Mouse (Mus musculus) megakaryocyte, embryonic 14.5 days (primary cell): ENCODE results near the gene Pak4. TPM values are rescaled to one million over a fixed set of nuclear protein-coding genes. Genes with fewer than 3 reads are reported as not detected.

ENCODE experiments used
- H3K27me3 ChIP-seq: replicated peaks from 2 replicates; pipeline ENCODE3; 2012; ENCODE audit warnings: inconsistent platforms
- H3K36me3 ChIP-seq: replicated peaks from 2 replicates; pipeline ENCODE3; 2012; ENCODE audit warnings: low read length, inconsistent platforms, mixed read lengths
- H3K4me1 ChIP-seq: 2 replicates; pipeline ENCODE4 v1.6.1; 2012; ENCODE audit warnings: inconsistent platforms
- H3K4me3 ChIP-seq: replicated peaks from 2 replicates; pipeline ENCODE3; 2012; ENCODE audit warnings: moderate library complexity, mild to moderate bottlenecking, inconsistent platforms
- H3K9me3 ChIP-seq: 2 replicates; pipeline ENCODE4 v1.6.1; 2012; ENCODE audit warnings: inconsistent platforms
- FLI1 ChIP-seq: IDR thresholded peaks from 2 replicates; pipeline ENCODE4 v1.6.1; 2012; ENCODE audit warnings: low read length, inconsistent platforms, mixed read lengths
- GATA1 ChIP-seq: IDR thresholded peaks from 3 replicates; pipeline ENCODE4 v1.6.1; 2012; ENCODE audit warnings: mixed read lengths, low read length, inconsistent platforms, borderline replicate concordance
- polyA plus RNA-seq: library from polyadenylated mRNA; stranded (reverse); fragments of >175 nt; gene quantifications from 2 replicates; pipeline ENCODE4 v1.2.3, GENCODE M21; 2012; ENCODE audit warnings: low replicate concordance; ENCODE audit not compliant: insufficient read depth

The Pak4 gene
- polyA plus RNA-seq, 1 experiment: 17.3 TPM

DNA sequence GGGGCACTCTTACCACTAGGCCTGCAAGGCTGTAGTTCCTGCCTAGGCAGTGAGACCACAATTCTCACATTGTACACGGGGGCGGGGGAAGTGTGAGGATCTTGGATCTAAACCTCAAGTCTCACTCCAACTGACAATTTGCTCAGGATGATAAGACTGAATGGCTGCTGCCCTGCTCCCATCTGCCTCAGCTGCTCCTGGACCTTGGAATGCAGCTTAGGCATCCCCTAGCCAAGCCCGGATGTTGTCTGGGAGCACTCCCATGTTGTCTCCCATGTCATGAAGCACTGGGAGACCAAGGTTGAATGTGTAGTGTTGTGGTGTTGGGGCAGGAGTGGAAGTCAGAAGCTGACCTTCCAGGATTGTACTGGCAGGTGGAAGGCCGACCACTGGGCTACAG is 30.4 kb downstream of the Pak4 start:
- Histone ChIP-seq H3K4me1 (peaks cover 65% of the 10 kb centered on the region), H3K36me3 (peaks cover 70% of the 10 kb centered on the region), H3K4me3 (no peak overlapping the region), H3K27me3 (no peaks in the 10 kb centered on the region), H3K9me3 (no peaks in the 10 kb centered on the region)
- TF ChIP-seq FLI1: no peak
- TF ChIP-seq GATA1: no peak

DNA sequence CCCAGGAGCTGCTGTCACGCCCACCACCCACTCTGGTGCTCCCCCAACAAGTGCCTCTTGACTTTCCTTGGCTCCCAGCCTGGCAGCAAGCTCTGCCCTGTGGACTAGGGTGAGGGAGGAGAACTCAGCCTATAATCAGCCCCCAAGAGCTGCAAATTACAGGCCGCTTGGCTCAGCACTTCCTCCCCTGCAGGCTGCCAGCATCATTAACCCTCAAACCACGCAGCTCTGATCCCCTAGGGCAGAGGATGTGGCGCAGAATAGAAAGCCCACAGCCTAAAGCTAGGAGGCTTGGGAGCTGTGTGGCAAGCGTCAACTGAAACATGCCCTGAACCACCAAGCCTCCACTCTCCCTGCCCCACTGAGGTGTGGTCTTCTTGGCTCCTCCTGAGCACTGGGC is 32.6 kb downstream of the Pak4 start:
- no peak for TF ChIP-seq GATA1
- no peak for TF ChIP-seq FLI1
- peaks cover 60% of the 10 kb centered on the region for H3K4me1 ChIP-seq
- H3K4me3 ChIP-seq: no peak overlapping the region
- no peaks in the 10 kb centered on the region for H3K9me3 ChIP-seq
- H3K27me3 ChIP-seq: no peaks in the 10 kb centered on the region
- H3K36me3 ChIP-seq: peaks cover 87% of the 10 kb centered on the region

GRCm38 (mm10) chr7:28562951-28563350 is 35.0 kb downstream of the Pak4 start:
- Histone ChIP-seq H3K4me1 (peaks cover 70% of the 10 kb centered on the region), H3K9me3 (no peaks in the 10 kb centered on the region), H3K4me3 (no peak overlapping the region), H3K36me3 (peaks cover 90% of the 10 kb centered on the region), H3K27me3 (no peaks in the 10 kb centered on the region)
- TF ChIP-seq GATA1 (no peak), FLI1 (no peak)

DNA sequence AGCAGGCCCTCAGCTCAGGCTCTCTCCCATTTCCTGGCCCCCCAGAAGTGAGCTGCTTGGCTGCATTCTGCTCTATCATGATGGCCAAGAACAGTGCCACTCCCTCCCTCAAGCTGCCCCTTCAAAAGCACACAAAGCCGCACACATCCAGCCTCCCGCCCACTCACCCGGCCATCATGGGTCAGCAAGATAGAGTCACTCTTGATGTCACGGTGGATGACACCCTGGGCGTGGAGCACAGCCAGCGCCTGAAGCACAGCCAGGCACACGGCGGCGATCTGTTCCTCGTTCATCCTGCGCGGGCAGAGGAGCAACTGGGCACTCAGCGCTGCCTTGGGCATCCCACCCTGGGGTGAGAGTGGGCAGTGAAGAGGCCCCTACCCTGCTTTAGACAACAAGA is 35.6 kb downstream of the Pak4 start:
- H3K36me3 ChIP-seq: peaks cover 84% of the 10 kb centered on the region

GRCm38 (mm10) chr7:28561967-28562366 is 36.0 kb downstream of the Pak4 start:
- H3K36me3 ChIP-seq: peaks cover 80% of the 10 kb centered on the region
- no peak overlapping the region for H3K4me3 ChIP-seq
- no peak for TF ChIP-seq GATA1
- no peak for TF ChIP-seq FLI1
- H3K27me3 ChIP-seq: no peaks in the 10 kb centered on the region
- H3K4me1 ChIP-seq: peaks cover 70% of the 10 kb centered on the region
- no peaks in the 10 kb centered on the region for H3K9me3 ChIP-seq

More for the DNA sequence above, 35.6 kb downstream of the Pak4 start:
- H3K4me3 ChIP-seq: no peak overlapping the region
- no peaks in the 10 kb centered on the region for H3K27me3 ChIP-seq
- H3K9me3 ChIP-seq: no peaks in the 10 kb centered on the region
- TF ChIP-seq GATA1: no peak
- no peak for TF ChIP-seq FLI1
- H3K4me1 ChIP-seq: peaks cover 70% of the 10 kb centered on the region

DNA sequence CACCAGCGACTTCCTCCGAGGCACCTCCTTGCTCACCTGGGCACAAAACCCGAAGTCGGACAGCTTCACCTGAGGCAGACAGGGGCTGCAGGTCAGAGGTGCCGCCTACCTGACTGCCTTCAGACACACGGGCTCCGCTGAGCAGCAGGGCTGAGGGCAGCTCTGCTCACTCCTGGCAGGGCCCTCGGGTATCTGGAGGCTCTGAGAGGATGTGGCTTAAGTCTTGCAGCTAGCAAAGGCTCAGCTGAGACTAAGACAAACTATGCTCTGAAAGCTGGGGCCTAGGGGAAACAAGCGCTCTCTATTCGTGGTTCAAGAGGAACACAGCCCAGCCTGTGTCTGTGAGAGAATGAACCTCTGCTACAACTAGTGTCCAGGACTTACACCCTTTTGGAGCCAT is 37.1 kb downstream of the Pak4 start:
- H3K36me3 ChIP-seq: peaks cover 69% of the 10 kb centered on the region
- no peak for TF ChIP-seq GATA1
- no peak for TF ChIP-seq FLI1
- H3K4me3 ChIP-seq: no peak overlapping the region
- no peaks in the 10 kb centered on the region for H3K9me3 ChIP-seq
- no peaks in the 10 kb centered on the region for H3K27me3 ChIP-seq
- peaks cover 70% of the 10 kb centered on the region for H3K4me1 ChIP-seq

- no peak overlapping the region for H3K4me3 ChIP-seq
- peaks cover 60% of the 10 kb centered on the region for H3K4me1 ChIP-seq
- H3K36me3 ChIP-seq: peaks cover 46% of the 10 kb centered on the region
- H3K9me3 ChIP-seq: no peaks in the 10 kb centered on the region
- no peaks in the 10 kb centered on the region for H3K27me3 ChIP-seq
- TF ChIP-seq GATA1: no peak
These were observed 39.5 kb downstream of the Pak4 start for GRCm38 (mm10) chr7:28558486-28558885.

DNA sequence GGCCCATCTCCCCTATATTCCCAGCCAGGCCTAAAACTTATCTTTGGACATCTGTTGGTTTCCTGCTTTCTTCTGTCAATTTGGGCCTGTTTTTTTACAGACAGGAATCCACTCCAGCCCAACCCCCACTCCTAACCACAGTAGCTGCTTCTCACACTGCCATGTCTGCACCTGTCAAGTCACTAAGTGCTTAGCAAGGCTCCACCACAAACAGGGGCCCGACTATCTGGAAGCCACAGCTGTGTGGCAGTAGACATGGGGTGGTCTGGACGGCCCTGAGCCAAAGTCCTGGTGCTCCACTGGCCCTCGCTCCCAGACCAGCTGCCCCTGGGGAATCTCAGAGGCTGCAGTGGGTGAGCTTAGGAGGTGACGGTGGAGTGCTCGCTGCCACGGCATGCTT is 40.3 kb downstream of the Pak4 start:
- H3K9me3 ChIP-seq: peaks cover 6% of the 10 kb centered on the region
- H3K36me3 ChIP-seq: peaks cover 38% of the 10 kb centered on the region
- TF ChIP-seq GATA1 (no peak), FLI1 (no peak)
- peak overlapping the region; percentile 59 for H3K4me3 ChIP-seq
- peaks cover 3% of the 10 kb centered on the region for H3K27me3 ChIP-seq
- H3K4me1 ChIP-seq: peaks cover 63% of the 10 kb centered on the region

DNA sequence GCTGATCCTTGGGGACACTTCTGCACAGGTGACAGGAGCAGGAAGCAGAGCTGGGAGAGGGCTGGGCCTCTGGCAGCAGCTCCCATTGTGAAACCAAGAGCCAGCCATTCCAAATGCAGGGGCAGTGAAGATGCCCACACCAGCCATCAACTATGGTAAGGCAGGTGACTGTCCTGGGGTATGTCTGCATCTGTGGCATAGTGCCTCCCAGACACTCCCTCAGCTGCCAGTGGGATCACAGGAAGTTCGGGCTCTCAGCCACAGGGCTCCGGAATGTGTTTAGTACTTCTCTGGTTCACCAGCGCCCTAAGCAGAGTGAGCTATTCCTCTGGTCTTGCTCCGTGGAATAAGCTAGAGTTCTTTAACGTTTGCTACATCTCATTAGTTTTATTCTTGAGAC is 40.9 kb downstream of the Pak4 start:
- Histone ChIP-seq H3K9me3 (peaks cover 12% of the 10 kb centered on the region), H3K4me1 (peaks cover 56% of the 10 kb centered on the region), H3K4me3 (no peak overlapping the region), H3K27me3 (peaks cover 3% of the 10 kb centered on the region), H3K36me3 (peaks cover 32% of the 10 kb centered on the region)
- TF ChIP-seq FLI1 (no peak), GATA1 (no peak)

DNA sequence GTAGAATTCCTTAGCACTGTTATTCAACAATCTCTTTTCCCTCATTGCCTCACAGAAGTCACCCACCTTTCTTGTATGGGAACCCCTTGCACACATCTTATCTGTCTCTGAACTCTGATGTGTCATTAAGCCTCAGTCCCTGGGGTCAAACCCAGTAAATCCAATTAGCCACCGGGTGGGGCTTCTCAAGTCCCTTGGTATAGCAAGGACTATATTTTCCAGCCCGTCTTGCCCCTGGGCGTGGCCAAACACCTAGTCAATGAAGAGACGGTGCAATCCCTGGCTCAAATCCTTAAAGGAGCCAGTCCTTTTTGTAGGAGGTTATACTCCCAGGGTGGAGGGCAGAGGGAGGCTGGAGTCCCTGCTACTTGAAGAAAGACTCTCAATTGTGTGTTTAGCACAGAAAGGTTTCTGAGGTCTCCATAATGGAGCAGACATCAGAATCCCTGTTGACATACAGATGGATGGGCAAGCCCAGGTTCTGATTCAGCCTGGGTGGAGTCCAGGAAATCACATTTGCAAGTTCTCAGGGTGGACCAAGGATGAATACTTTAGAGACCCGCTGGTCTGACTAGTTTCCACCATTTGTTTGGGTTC is 41.9 kb downstream of the Pak4 start:
- Histone ChIP-seq H3K27me3 (peaks cover 3% of the 10 kb centered on the region), H3K4me3 (no peak overlapping the region), H3K9me3 (peaks cover 12% of the 10 kb centered on the region), H3K4me1 (peaks cover 51% of the 10 kb centered on the region), H3K36me3 (peaks cover 26% of the 10 kb centered on the region)
- no peak for TF ChIP-seq GATA1
- no peak for TF ChIP-seq FLI1

DNA sequence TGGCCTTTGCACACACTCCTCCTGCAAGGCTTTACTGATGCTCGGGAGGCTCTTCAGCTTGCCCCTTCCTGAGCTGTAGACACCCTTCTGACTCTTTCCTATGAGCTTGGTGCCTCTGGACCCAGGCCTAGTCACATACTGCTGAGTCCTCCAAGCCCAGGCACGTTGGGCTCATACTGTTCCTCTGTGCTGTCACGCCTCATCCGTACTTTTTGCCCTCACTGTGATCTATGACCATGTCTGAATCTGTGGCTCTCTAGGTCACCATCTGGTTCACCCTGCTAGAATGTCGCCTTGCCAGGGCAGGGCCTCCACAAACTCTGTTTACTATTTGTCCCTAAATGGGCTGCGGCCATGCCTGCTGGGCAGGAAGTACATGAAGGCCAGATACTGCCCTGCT is 44.9 kb downstream of the Pak4 start:
- Histone ChIP-seq H3K4me1 (peaks cover 44% of the 10 kb centered on the region), H3K4me3 (no peak overlapping the region), H3K9me3 (peaks cover 12% of the 10 kb centered on the region), H3K27me3 (peaks cover 3% of the 10 kb centered on the region), H3K36me3 (no peaks in the 10 kb centered on the region)
- TF ChIP-seq GATA1: no peak
- TF ChIP-seq FLI1: no peak
